Mouse (Mus musculus) limb, embryonic 10.5 days (tissue): ENCODE measurements around the gene Rae1. TPM values are rescaled to one million over a fixed set of nuclear protein-coding genes. Genes with fewer than 3 reads are reported as not detected.

Experiments used
- DNase-seq: peaks from one replicate; pipeline ENCODE4 v3.0.0-alpha.2; 2017; ENCODE audit warnings: low spot score
- H3K27ac ChIP-seq: fragments of 300-500 bp; sonication (generic); 2 replicates; pipeline ENCODE4 v1.5.1; 2016; ENCODE audit warnings: mild to moderate bottlenecking
- H3K27me3 ChIP-seq: fragments of 300-500 bp; sonication (generic); 2 replicates; pipeline ENCODE4 v1.6.1; 2016; ENCODE audit warnings: low read depth, mild to moderate bottlenecking; ENCODE audit not compliant: poor library complexity, severe bottlenecking
- H3K36me3 ChIP-seq: fragments of 300-500 bp; sonication (generic); 2 replicates; pipeline ENCODE4 v1.6.1; 2016; ENCODE audit warnings: mild to moderate bottlenecking, moderate library complexity
- H3K4me1 ChIP-seq: fragments of 300-500 bp; sonication (generic); 2 replicates; pipeline ENCODE4 v1.6.1; 2016
- H3K4me3 ChIP-seq: fragments of 300-500 bp; sonication (generic); 2 replicates; pipeline ENCODE4 v1.5.1; 2016; ENCODE audit warnings: mild to moderate bottlenecking, moderate library complexity
- H3K9me3 ChIP-seq: fragments of 300-500 bp; sonication (generic); replicated peaks from 2 replicates; pipeline ENCODE4 v1.6.1; 2016; ENCODE audit warnings: mild to moderate bottlenecking
- WGBS: fragments of 180-500 bp; shearing (Covaris S2); methylation state at CpG from one replicate; pipeline ENCODE4 v1.1.7; 2016; 5-methylcytosine and 5-hydroxymethylcytosine counted together
- polyA plus RNA-seq: library from polyadenylated mRNA; unstranded; fragments of >200 nt; fragmentation: Nextera tagmentation; extraction: Ambion mirVana; gene quantifications from 2 replicates; pipeline ENCODE4 v1.2.1, GENCODE M21; 2016

Rae1 gene
- polyA plus RNA-seq, 1 experiment from 2014 or later: 179 TPM

DNA sequence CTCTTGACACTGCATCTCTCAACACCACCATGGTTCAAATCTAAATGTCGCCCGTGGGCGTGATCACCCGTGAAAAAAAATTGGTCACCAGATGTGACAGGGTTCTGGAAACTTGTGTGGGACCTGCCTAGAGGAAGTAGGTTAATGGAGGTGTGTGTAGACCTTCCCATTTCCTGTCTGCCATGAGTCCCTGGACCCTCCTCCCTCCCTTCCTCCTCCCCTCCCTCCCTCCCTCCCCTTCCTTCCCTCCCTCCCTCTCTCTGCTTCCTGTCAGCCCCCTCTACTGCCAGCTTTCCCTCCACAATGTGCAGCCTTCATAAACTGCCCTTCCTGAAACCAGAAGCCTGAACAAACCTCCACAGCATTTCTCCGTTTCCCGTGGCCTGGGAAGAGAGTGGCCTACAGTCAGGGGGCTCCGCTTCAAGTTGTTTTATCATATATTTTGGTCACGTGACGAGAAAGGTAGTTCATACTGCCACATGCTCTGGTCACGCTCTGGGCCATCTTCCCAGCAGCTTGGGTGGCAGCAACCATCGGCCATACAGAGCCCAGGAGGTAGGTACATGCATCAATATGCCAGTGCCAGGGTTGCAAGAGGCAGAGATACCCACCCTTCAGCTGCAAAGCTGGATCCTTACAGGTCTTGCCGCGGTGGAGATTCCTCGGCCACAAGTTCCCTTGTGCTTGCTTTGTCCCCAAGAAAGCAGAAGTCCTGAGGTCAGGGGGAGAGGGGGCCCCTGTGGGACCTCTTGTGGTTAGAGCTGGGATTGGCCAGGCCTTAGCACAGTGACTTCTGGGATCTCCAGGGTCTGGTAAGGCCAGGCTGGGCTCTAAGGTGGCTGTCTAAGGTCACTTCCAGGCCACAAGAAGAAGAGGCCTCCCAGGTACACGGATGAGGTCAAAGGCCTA is 61.8 kb downstream of the Rae1 start:
- Histone ChIP-seq H3K27me3 (no peaks in the 10 kb centered on the region), H3K36me3 (no peaks in the 10 kb centered on the region), H3K27ac (peak overlapping the region; percentile 71), H3K4me1 (peaks cover 39% of the 10 kb centered on the region), H3K4me3 (no peak overlapping the region), H3K9me3 (no peaks in the 10 kb centered on the region)
- DNase-seq: no peak
- 77% methylated on average over 15 of the region's 15 CpGs for WGBS

DNA sequence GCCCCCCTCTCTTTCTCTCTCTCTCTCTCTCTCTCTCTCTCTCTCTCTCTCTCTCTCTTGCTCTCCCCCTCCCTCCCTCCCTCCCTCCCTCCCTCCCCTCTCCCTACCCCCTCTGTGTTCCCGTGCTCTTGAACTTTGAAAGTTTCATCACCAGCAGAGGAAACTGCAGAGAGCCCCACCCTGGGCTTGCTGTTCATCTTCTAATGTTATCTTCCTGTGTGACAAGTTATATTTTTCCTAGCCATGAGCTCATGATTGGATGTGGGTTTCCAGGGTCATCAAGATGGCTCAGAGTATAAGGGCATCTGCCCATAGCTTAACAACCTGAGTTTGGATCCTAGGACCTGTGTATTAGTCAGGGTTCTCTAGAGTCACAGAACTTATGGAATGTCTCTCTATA is 63.3 kb downstream of the Rae1 start:
- peaks cover 28% of the 10 kb centered on the region for H3K4me1 ChIP-seq
- H3K4me3 ChIP-seq: no peak overlapping the region
- H3K27ac ChIP-seq: no peak overlapping the region
- no peak for DNase-seq
- no peaks in the 10 kb centered on the region for H3K27me3 ChIP-seq
- 90% methylated on average over 1 of the region's 1 CpGs for WGBS
- H3K36me3 ChIP-seq: no peaks in the 10 kb centered on the region
- no peaks in the 10 kb centered on the region for H3K9me3 ChIP-seq

DNA sequence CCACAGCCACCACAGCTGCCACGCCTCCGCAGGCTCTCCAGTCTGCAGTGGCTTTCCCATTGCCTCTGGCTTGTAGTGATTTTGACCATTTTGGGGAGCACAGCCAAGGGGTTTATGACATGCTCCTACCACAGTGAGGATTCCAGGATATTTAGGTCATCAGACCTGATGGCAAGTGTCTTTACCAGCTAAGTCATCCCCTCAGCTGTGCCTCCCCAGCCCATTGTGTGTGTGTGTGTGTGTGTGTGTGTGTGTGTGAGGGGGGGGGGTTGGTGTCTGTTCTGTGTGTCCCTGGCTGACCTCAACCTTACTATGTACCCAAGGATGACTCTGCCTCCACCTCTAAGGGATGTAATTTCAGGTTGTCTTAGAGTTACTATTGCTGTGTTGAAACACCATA is 64.9 kb downstream of the Rae1 start:
- H3K4me1 ChIP-seq: peaks cover 24% of the 10 kb centered on the region
- H3K27ac ChIP-seq: no peak overlapping the region
- H3K9me3 ChIP-seq: no peaks in the 10 kb centered on the region
- H3K27me3 ChIP-seq: no peaks in the 10 kb centered on the region
- no peak for DNase-seq
- H3K36me3 ChIP-seq: no peaks in the 10 kb centered on the region
- H3K4me3 ChIP-seq: no peak overlapping the region
- 100% methylated on average over 2 of the region's 2 CpGs for WGBS

Other genes starting within 250 kb of the Rae1 start
- 31.3 and 39.5 TPM in 2 replicates for gene Bmp7, start 59.8 kb upstream of the Rae1 start, polyA plus RNA-seq
- gene Spo11, start 22.4 kb upstream of the Rae1 start, polyA plus RNA-seq: 0.36 and 0.79 TPM in 2 replicates
- gene Rbm38, start 20.4 kb downstream of the Rae1 start, polyA plus RNA-seq: 74.1 and 97.5 TPM in 2 replicates
- 0.06 TPM in 1 of 2 replicates, not detected in the other for gene Ctcfl, start 119.4 kb downstream of the Rae1 start, polyA plus RNA-seq
- gene Pck1, start 152.9 kb downstream of the Rae1 start, polyA plus RNA-seq: not detected in 2 replicates
- not detected in 2 replicates for gene Zbp1, start 218.8 kb downstream of the Rae1 start, polyA plus RNA-seq